Mouse (Mus musculus): ENCODE results near the gene Rasgrp2. TPM values are rescaled to one million over a fixed set of nuclear protein-coding genes. Genes with fewer than 3 reads are reported as not detected.

The Rasgrp2 gene
- total RNA-seq, 2 experiments from 2014 or later, result 31.9 to 90.1 TPM

GRCm38 (mm10) chr19:6380411-6381166 lies 18.6 kb upstream of the Rasgrp2 start:
- no peak for ATAC-seq (replicated peaks; ENCODE audit: low FRiP score, poor library complexity, severe bottlenecking)

DNA sequence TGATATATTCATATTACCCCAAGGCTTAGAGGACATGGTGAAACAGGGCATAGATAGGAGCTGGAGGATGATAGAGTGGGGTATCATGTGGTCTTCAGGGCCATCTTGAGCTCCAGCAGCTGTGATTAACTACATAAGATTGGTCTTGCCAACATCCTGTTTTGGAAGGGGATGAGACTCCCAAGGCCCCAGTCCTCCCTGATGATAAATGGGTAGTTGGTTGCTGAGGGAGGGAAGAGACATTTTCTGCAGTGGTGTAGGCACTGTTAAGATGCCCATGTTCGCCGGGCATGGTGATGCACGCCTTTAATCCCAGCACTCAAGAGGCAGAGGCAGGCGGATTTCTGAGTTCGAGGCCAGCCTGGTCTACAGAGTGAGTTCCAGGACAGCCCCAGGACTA lies 17.9 kb upstream of the Rasgrp2 start:
- ATAC-seq (replicated peaks; ENCODE audit: low FRiP score, poor library complexity, severe bottlenecking), result no peak

DNA sequence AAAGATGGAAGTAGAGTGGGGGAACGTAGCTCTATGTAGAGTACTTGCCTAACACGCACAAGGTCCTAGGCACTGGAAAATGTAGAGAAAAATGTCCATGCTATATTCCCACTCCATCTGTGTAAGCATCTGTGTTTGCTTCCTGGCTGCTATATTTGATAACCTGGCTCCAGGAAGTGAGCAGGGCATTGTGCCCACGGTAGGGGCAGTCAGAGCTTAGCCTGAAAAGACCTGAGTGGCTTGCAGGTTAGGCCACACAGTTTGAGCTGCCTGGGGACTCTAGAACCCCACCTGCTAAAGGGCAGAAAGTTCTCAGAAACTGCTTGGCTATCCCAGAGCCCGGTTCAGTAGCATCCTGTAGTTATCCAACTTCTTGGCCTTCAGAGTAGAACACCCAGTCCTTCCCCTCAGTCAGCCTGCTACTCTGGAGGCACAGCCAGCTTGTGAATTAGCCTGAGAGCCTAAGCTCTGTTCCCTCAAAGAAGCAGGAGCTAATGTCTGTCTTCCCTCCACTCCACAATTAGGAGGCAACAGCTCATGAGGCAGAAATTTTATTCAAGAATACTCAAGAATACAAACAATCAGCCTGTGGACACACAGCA lies 16.7 kb upstream of the Rasgrp2 start:
- no peak for ATAC-seq (replicated peaks; ENCODE audit: low FRiP score, poor library complexity, severe bottlenecking)

- no peak for ATAC-seq (replicated peaks; ENCODE audit: low FRiP score, poor library complexity, severe bottlenecking)
Measured at GRCm38 (mm10) chr19:6383470-6383869, 15.7 kb upstream of the Rasgrp2 start.

DNA sequence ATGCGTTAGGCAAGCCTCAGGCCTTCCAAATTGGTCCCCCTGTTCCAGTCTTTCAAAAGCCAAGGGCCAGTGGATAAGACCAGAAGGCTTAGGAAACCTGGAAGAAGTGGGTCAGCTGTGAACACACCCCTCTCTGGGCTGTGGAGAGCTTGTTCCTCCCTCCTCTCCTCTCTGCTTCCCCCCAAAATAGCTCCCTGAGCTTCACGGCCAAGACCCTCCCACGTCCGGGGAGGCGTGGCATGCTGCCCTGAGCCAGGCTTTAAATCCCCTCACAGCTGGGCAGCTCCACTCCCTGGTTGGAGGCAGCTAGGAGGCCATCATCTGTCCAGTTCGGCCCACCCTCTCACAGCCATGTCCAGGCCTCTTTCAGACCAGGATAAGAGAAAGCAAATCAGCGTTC lies 15.0 kb upstream of the Rasgrp2 start, which contains the start of gene Pygm:
Pygm (plus strand) TSS at position 272 of the 400 bp plus-strand sequence.
- ATAC-seq (replicated peaks; ENCODE audit: low FRiP score, poor library complexity, severe bottlenecking), result no peak

DNA sequence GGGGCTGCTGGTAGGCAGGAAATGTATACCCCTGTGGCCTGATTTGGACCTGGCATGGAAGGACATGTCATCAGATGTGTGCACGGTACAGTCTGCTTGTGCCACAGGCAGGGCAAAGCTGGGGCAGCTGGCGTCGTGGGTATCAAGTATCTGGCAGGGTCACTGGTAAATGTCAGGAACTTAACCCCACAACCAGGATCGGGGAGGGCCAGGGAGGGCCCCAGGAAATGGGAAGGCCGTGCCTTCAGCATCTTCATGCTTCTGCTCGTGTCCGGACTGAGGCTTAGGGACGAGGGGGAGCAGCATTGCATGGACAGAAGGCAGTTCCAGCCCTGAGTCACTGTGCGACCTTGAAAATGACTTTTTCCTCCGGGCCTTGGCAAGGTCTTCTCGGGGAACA lies 14.2 kb upstream of the Rasgrp2 start:
- ATAC-seq (replicated peaks; ENCODE audit: low FRiP score, poor library complexity, severe bottlenecking), result no peak

DNA sequence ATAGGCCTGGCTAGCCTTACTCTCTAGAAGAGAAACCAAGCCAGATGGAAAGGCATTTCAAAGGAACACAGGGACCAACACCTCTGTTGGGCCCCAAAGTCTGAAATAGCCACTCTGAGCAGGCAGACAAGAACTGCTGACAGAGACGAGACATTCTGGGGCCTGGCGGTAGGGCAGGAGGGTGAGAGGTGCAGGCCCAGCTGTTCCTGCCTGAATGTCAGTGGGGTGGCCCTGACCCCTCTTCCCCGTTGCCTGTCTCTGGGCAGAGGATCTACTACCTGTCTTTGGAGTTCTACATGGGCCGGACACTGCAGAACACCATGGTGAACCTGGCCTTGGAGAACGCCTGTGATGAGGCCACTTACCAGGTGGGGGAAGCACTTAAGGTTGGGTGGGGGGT lies 13.7 kb upstream of the Rasgrp2 start:
- ATAC-seq (replicated peaks; ENCODE audit: low FRiP score, poor library complexity, severe bottlenecking), result no peak

- ATAC-seq (replicated peaks; ENCODE audit: low FRiP score, poor library complexity, severe bottlenecking), result no peak
Measured at GRCm38 (mm10) chr19:6385821-6386220, 13.3 kb upstream of the Rasgrp2 start.

DNA sequence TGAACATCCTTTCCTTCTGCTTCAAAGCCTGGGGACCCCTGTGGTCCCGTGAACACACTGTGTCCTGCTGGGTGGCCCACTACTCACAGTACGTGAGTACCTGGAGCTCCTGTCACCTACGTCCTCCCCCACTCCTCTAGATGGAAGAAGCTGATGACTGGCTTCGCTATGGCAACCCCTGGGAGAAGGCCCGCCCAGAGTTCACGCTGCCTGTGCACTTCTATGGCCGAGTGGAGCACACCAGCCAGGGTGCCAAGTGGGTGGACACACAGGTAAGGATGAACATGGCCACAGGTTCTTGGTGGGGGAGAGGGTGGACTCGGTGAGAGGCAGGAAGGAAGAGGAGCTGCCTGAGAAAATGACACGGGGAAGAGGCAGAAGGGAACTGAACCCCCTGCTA lies 12.9 kb upstream of the Rasgrp2 start:
- no peak for ATAC-seq (replicated peaks; ENCODE audit: low FRiP score, poor library complexity, severe bottlenecking)

DNA sequence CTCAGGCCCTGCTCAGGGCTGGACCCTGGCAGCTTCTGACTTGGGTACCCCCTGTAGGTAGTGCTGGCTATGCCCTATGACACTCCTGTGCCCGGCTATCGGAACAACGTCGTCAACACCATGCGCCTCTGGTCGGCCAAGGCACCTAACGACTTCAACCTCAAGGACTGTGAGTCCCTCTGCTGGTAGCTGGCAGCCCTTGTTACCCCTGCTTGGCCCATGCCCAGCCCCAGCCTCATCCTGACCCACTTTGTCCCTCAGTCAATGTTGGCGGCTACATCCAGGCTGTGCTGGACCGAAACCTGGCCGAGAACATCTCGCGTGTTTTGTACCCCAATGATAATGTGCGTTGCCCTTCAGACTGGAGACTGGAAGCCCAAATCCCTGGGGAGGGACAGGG lies 11.1 kb upstream of the Rasgrp2 start:
- no peak for ATAC-seq (replicated peaks; ENCODE audit: low FRiP score, poor library complexity, severe bottlenecking)

DNA sequence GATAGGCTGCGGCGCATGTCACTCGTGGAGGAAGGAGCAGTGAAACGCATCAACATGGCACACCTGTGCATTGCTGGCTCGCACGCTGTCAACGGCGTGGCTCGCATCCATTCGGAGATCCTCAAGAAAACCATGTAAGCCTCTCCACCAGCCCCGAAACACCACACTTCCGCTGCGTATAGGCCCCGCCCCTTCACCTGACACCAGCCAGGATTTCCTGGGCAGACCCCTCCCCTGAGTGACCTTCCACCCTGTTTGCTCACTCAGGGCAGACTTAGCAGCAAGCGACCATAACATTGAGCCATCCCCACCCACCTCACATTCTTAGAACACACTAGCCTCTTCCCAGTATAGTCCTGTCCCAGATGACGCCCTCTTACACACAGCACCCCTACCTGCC lies 9.3 kb upstream of the Rasgrp2 start:
- no peak for ATAC-seq (replicated peaks; ENCODE audit: low FRiP score, poor library complexity, severe bottlenecking)

- ATAC-seq (replicated peaks; ENCODE audit: low FRiP score, poor library complexity, severe bottlenecking), result no peak
Measured at GRCm38 (mm10) chr19:6390251-6390650, 8.9 kb upstream of the Rasgrp2 start.

- ATAC-seq (replicated peaks; ENCODE audit: low FRiP score, poor library complexity, severe bottlenecking), result no peak
Measured at GRCm38 (mm10) chr19:6392743-6393393, 6.3 kb upstream of the Rasgrp2 start.

DNA sequence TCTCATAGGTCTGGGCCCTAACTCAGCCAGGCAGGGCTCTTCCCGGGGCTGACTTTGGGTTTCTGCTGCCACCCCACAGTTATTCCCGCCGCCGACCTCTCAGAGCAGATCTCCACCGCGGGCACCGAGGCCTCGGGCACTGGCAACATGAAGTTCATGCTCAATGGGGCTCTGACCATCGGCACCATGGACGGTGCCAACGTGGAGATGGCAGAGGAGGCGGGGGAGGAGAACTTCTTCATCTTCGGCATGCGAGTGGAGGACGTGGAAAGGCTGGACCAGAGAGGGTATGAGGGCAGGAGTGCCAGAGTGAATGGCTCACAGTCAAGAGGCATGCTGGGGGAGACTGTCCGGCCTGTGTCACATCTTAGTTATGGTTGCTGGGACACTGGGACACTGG lies 5.5 kb upstream of the Rasgrp2 start:
- ATAC-seq (replicated peaks; ENCODE audit: low FRiP score, poor library complexity, severe bottlenecking), result no peak

DNA sequence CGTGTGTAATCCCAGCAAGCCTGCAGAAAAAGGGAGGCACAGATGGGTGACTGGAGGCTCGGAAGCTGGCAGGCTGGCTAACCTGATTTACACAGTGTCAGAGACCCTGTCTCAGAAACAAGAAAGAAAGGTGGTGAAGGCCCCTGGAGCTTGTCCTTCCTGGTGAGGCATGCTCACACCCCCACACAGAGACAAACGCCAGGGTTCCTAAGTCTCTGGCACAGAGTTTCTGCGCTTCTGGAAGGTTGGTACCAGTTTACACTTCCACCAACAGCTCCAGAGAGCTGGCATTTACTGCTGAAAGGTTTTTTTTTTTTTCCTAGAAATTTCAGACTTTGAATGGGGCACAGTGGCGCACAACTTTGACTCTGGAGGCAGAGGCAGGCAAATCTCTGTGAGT lies 2.9 kb upstream of the Rasgrp2 start:
- ATAC-seq (replicated peaks; ENCODE audit: low FRiP score, poor library complexity, severe bottlenecking), result no peak

DNA sequence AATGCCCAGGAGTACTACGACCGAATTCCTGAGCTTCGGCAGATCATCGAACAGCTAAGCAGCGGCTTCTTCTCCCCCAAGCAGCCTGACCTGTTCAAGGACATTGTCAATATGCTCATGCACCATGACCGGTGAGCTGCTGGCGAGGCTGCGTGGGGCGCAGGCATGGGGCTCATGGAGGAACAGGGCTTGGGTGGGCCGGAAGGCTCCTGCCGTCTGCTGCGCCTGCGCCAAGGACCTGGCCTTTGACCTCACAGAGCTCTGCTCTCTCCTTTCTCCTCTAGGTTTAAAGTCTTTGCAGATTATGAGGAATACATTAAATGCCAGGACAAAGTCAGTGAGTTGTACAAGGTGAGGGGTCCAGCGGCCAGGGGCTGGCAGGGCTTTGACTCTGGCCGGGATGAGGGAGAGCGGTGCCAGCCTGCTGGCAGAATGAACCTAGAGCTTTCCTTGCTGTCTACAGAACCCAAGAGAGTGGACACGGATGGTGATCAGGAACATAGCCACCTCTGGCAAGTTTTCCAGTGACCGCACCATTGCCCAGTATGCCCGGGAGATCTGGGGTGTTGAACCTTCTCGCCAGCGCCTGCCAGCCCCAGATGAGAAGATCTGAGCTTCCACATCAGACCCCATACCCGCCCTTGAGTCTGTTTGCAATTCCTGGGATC lies 1.4 kb upstream of the Rasgrp2 start:
- no peak for ATAC-seq (replicated peaks; ENCODE audit: low FRiP score, poor library complexity, severe bottlenecking)

GRCm38 (mm10) chr19:6398447-6399284 lies 474 bp upstream of the Rasgrp2 start:
- no peak for ATAC-seq (replicated peaks; ENCODE audit: low FRiP score, poor library complexity, severe bottlenecking)

DNA sequence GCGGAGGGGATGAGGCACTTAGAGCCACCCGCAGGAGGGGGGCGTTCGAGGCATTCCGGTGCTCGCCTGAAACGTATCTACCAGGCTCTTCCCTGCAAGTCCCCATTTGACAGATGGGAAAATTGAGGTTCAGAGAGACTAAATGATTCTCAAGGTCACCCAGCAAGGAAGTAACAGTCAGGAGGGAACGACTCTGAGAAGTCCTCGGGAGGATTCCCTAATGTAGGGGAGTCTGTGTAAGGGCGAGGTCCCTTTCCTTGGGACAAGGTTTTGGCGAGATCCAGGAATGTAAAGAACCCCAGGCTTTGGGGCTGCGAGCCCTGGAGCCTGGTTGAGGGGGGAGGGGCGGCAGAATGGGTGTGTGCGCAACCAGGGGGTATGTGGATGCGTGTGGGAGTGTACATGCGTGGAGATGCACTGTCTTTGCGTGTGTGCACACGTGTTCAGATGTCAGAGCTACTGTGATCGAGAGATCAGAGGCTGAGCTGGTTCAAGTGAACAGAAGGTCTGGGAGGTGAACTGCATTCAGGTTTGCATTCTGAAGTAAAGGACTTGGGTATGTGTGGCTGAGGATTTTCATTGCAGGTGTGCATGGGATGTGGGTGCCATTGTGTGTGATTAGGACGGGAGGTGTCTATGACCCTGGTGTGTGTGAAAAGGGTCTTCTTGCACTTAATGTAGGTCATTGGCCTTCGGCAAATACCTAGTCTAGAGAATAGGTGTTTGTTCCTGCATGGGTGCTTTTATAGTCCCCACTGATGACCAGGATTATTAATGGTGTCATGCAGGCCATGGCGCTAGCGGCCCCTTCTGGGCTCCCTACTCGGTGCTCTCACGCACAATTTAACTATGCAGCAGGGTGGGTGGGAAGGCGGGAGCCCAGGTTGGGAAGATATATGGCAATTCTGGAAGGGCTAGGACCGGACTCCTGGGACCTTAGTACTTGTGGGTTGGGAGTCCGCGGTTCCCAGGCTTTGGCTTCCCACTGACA lies 1.3 kb downstream of the Rasgrp2 start:
- no peak for ATAC-seq (replicated peaks; ENCODE audit: low FRiP score, poor library complexity, severe bottlenecking)
